Mouse (Mus musculus) cortical plate, adult 2 months (tissue): ENCODE data around the gene Mog.

ENCODE experiments used
- CTCF ChIP-seq: fragments of 200-500 bp; IDR thresholded peaks from 2 replicates; pipeline ENCODE4 v1.5.1; 2011; ENCODE audit warnings: mild to moderate bottlenecking, control low read depth, low read length; ENCODE audit not compliant: insufficient read depth; ENCODE audit errors: extremely low read depth
- POLR2A ChIP-seq: fragments of 200-500 bp; IDR thresholded peaks from 2 replicates; pipeline ENCODE4 v1.6.1; 2011; ENCODE audit warnings: mild to moderate bottlenecking, low read length, control low read depth; ENCODE audit not compliant: insufficient read depth; ENCODE audit errors: extremely low read depth

DNA sequence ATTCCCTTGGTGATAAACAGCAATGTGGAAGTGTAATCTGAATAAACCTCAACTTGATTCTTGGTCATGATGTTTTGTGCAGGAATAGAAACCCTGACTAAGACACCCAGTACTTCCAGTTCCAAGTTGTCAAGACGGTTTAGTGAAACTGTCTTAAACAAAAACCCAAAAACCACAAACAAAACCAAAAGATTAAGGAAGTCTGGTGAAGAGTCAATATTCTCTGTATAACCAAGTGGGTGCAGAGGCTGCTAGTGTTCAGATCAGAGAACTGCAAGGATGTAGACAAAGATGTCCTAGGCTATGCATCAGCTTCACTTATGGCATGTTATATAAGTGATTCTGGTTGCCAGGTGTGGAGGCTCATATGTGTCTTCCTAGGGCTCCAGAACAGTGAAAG lies 56.3 kb downstream of the Mog start:
- no peak for TF ChIP-seq CTCF
- no peak for TF ChIP-seq POLR2A
